Comparison of ENCODE assay signal across 11 mouse cellular contexts in genomic region chr15:74176956-74177355, GRCm38 (mm10).
DNase-seq lines count a peak whose midpoint lies in the region; ATAC-seq and TF ChIP-seq lines count a peak whose summit lies in the region.
"Had no signal": no experiment of that assay in that cellular context is flagged by ENCODE, and none has a peak within 500 bp of the region (broad histone marks: within the 10 kb centered on the region; RNA-seq: fewer than 3 reads in every experiment).

No protein-coding gene starts in this region.

- H3K27ac ChIP-seq in hindbrain, embryonic 15.5 days (replicated peaks), result peak overlapping the region; percentile 51; the same call in 1 of the 2 replicates
- peak overlapping the region; percentile 66 for H3K27ac ChIP-seq in midbrain, embryonic 14.5 days (replicated peaks; ENCODE audit: low read depth, low read length)

- H3K9ac ChIP-seq in hindbrain, embryonic 15.5 days, result no peak overlapping the region
- no peak overlapping the region for H3K9ac ChIP-seq in midbrain, embryonic 14.5 days (replicated peaks; ENCODE audit: low read length)

- ATAC-seq in hindbrain, embryonic 15.5 days (ENCODE audit: low FRiP score, low read depth), result no peak
- ATAC-seq in midbrain, embryonic 14.5 days (ENCODE audit: low FRiP score, low TSS enrichment), result no peak

- H3K4me3 ChIP-seq in hindbrain, embryonic 15.5 days, result no peak overlapping the region
- H3K4me3 ChIP-seq in midbrain, embryonic 14.5 days (replicated peaks; ENCODE audit: low read depth, low read length), result no peak overlapping the region

- 46% methylated on average over 5 of the region's 5 CpGs for WGBS in hindbrain, embryonic 15.5 days
- WGBS in midbrain, embryonic 14.5 days, result 40% methylated on average over 5 of the region's 5 CpGs

- no peaks in the 10 kb centered on the region for H3K27me3 ChIP-seq in hindbrain, embryonic 15.5 days
- H3K27me3 ChIP-seq in midbrain, embryonic 14.5 days (ENCODE audit: control insufficient read depth, insufficient read depth, low read length), result no peaks in the 10 kb centered on the region

- no peaks in the 10 kb centered on the region for H3K9me3 ChIP-seq in hindbrain, embryonic 15.5 days
- H3K9me3 ChIP-seq in midbrain, embryonic 14.5 days (ENCODE audit: control insufficient read depth, low read length), result no peaks in the 10 kb centered on the region

- H3K4me2 ChIP-seq in hindbrain, embryonic 15.5 days, result no peak overlapping the region
- no peak overlapping the region for H3K4me2 ChIP-seq in midbrain, embryonic 14.5 days (ENCODE audit: low read length)

- no peak for TF ChIP-seq CTCF in brain, embryonic 14.5 days (IDR thresholded peaks at IDR 0.05; ENCODE audit: borderline replicate concordance, extremely low read depth, insufficient read depth, insufficient read length)

- peaks cover 40% of the 10 kb centered on the region for H3K4me1 ChIP-seq in hindbrain, embryonic 15.5 days (replicated peaks)
- H3K4me1 ChIP-seq in midbrain, embryonic 14.5 days (ENCODE audit: control insufficient read depth, insufficient read depth, low read length), result peaks cover 46% of the 10 kb centered on the region

- DNase-seq in 3134 (ENCODE audit: extremely low read depth, insufficient read length, low spot score), result peak; percentile 18
- peak; percentile 76 for DNase-seq in brain, embryonic 14.5 days (ENCODE audit: low read depth)
- DNase-seq in midbrain, embryonic 14.5 days, result peak; percentile 46
- no peak for DNase-seq in T-cell, adult 2 months (ENCODE audit: low spot score)
- DNase-seq in kidney, adult 18-20 months, result no peak
- DNase-seq in spleen, adult 18-20 months, result no peak
- no peak for DNase-seq in cerebellum, postnatal 14 days
- DNase-seq: cerebellum, postnatal 25 days; gastrocnemius, postnatal 36 days; kidney, adult 11 months had no signal

- no peak for TF ChIP-seq POLR2A in brain, embryonic 14.5 days (IDR thresholded peaks at IDR 0.05; ENCODE audit: borderline replicate concordance, extremely low read depth, insufficient read depth, insufficient read length, poor library complexity, severe bottlenecking)

- H3K36me3 ChIP-seq in hindbrain, embryonic 15.5 days, result no peaks in the 10 kb centered on the region
- H3K36me3 ChIP-seq in midbrain, embryonic 14.5 days (ENCODE audit: control insufficient read depth, insufficient read depth, low read length), result no peaks in the 10 kb centered on the region

Comparison
In these comparisons a context has a peak if more than half of its experiments do, and no peak if none do; other contexts are left out.
1. DNase-seq: peak in 3134 (single experiment), brain, embryonic 14.5 days (single experiment) and midbrain, embryonic 14.5 days (single experiment); none in T-cell, adult 2 months (single experiment), kidney, adult 18-20 months (single experiment), spleen, adult 18-20 months (0 of 2) and cerebellum, postnatal 14 days (0 of 2).